Comparison of ENCODE assay signal across 11 mouse cellular contexts in the genomic region with DNA sequence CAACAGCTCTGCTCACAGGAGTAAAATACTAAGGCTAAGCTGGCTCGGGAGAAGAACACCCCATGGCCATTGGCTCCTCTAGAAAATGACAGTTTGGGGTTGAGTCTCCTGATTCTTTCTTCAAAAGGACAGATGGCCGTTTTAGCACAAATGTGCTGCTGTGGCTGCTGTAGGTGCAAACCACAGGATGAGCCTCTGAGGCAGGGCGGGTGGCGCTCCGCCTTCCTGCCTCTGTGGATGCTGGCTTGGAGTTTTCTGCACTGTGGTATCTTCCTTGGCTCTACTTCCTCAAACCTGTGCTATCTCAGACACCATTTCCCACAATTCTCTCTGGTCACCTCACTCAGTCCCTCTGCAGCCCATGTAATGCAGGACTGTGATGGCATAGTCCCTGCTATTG.
DNase-seq lines count a peak whose midpoint lies in the region; ATAC-seq and TF ChIP-seq lines count a peak whose summit lies in the region.
"Had no signal": no experiment of that assay in that cellular context is flagged by ENCODE, and none has a peak within 500 bp of the region (broad histone marks: within the 10 kb centered on the region; RNA-seq: fewer than 3 reads in every experiment).

No protein-coding gene starts in this region.

- no peaks in the 10 kb centered on the region for H3K36me3 ChIP-seq in heart, postnatal 0 days (replicated peaks; ENCODE audit: control insufficient read depth, insufficient read depth, low read length)
- no peaks in the 10 kb centered on the region for H3K36me3 ChIP-seq in E14TG2a.4 (ENCODE audit: insufficient read depth, low read length)
- H3K36me3 ChIP-seq in midbrain, embryonic 14.5 days (ENCODE audit: control insufficient read depth, insufficient read depth, low read length), result no peaks in the 10 kb centered on the region
- H3K36me3 ChIP-seq: liver, embryonic 15.5 days; midbrain, embryonic 10.5 days had no signal

- no peak overlapping the region for H3K9ac ChIP-seq in heart, postnatal 0 days (replicated peaks; ENCODE audit: low read depth, low read length)
- no peak overlapping the region for H3K9ac ChIP-seq in midbrain, embryonic 14.5 days (replicated peaks; ENCODE audit: low read length)
- H3K9ac ChIP-seq: liver, embryonic 15.5 days had no signal

- peaks cover 19% of the 10 kb centered on the region for H3K4me1 ChIP-seq in heart, postnatal 0 days (ENCODE audit: control insufficient read depth, insufficient read depth)
- H3K4me1 ChIP-seq in E14TG2a.4 (replicated peaks; ENCODE audit: low read depth, low read length), result peaks cover 8% of the 10 kb centered on the region
- H3K4me1 ChIP-seq in midbrain, embryonic 14.5 days (ENCODE audit: control insufficient read depth, insufficient read depth, low read length), result no peaks in the 10 kb centered on the region
- H3K4me1 ChIP-seq: liver, embryonic 15.5 days had no signal

- no peak for ATAC-seq in heart, postnatal 0 days (ENCODE audit: insufficient read depth, low read depth)
- no peak for ATAC-seq in cerebellum, adult (ENCODE audit: insufficient number of reproducible peaks, low FRiP score, low TSS enrichment)
- ATAC-seq in midbrain, embryonic 14.5 days (ENCODE audit: low FRiP score, low TSS enrichment), result no peak

- 72% methylated on average over 5 of the region's 5 CpGs for WGBS in heart, postnatal 0 days
- 74% methylated on average over 5 of the region's 5 CpGs for WGBS in midbrain, embryonic 14.5 days

- H3K27me3 ChIP-seq in heart, postnatal 0 days (ENCODE audit: control insufficient read depth, insufficient read depth, low read length), result no peaks in the 10 kb centered on the region
- no peaks in the 10 kb centered on the region for H3K27me3 ChIP-seq in E14TG2a.4 (ENCODE audit: insufficient read depth, low read length)
- H3K27me3 ChIP-seq in midbrain, embryonic 14.5 days (ENCODE audit: control insufficient read depth, insufficient read depth, low read length), result no peaks in the 10 kb centered on the region
- H3K27me3 ChIP-seq: liver, embryonic 15.5 days had no signal

- TF ChIP-seq EP300 in heart, postnatal 0 days (IDR thresholded peaks at IDR 0.05; ENCODE audit: low read depth), result no peak

- H3K27ac ChIP-seq in heart, postnatal 0 days (ENCODE audit: low read depth), result peak overlapping the region; percentile 66; the same call in 1 of the 2 replicates
- H3K27ac ChIP-seq in midbrain, embryonic 14.5 days (replicated peaks; ENCODE audit: low read depth, low read length), result no peak overlapping the region
- H3K27ac ChIP-seq: kidney, postnatal 0 days; liver, embryonic 15.5 days; midbrain, embryonic 10.5 days had no signal

- H3K4me2 ChIP-seq in heart, postnatal 0 days (ENCODE audit: low read depth, low read length), result no peak overlapping the region
- no peak overlapping the region for H3K4me2 ChIP-seq in midbrain, embryonic 14.5 days (ENCODE audit: low read length)
- H3K4me2 ChIP-seq: liver, embryonic 15.5 days had no signal

- no peak for DNase-seq in heart, postnatal 0 days (ENCODE audit: low spot score)
- DNase-seq in heart, adult 9 months (ENCODE audit: low spot score in 2 of 2), result no peak
- peak; percentile 49 for DNase-seq in induced T-regulatory cell, adult 2 months (ENCODE audit: low read depth)
- DNase-seq in thymus, postnatal 0 days (ENCODE audit: low spot score), result peak; percentile 92
- no peak for DNase-seq in midbrain, embryonic 14.5 days
- DNase-seq in testis, postnatal 14 days (ENCODE audit: low spot score), result no peak

- H3K9me3 ChIP-seq in heart, postnatal 0 days (replicated peaks; ENCODE audit: control insufficient read depth, low read length), result no peaks in the 10 kb centered on the region
- H3K9me3 ChIP-seq in E14TG2a.4 (ENCODE audit: low read length), result no peaks in the 10 kb centered on the region
- no peaks in the 10 kb centered on the region for H3K9me3 ChIP-seq in midbrain, embryonic 14.5 days (ENCODE audit: control insufficient read depth, low read length)
- H3K9me3 ChIP-seq: liver, embryonic 15.5 days; midbrain, embryonic 10.5 days had no signal

- H3K4me3 ChIP-seq in heart, postnatal 0 days (ENCODE audit: low read depth, low read length), result no peak overlapping the region
- peak overlapping the region; percentile 26; the same call in 1 of the 2 replicates for H3K4me3 ChIP-seq in E14TG2a.4 (replicated peaks; ENCODE audit: low read length)
- H3K4me3 ChIP-seq in midbrain, embryonic 14.5 days (replicated peaks; ENCODE audit: low read depth, low read length), result no peak overlapping the region
- H3K4me3 ChIP-seq: liver, embryonic 15.5 days; midbrain, embryonic 10.5 days had no signal

- no peak for TF ChIP-seq CTCF in heart, postnatal 0 days (IDR thresholded peaks at IDR 0.05; ENCODE audit: low read depth)
- no peak for TF ChIP-seq CTCF in E14TG2a.4 (conservative IDR thresholded peaks at IDR 0.05; ENCODE audit: low read length)

Comparison
In these comparisons a context has a peak if more than half of its experiments do, and no peak if none do; other contexts are left out.
1. DNase-seq: peak in induced T-regulatory cell, adult 2 months (single experiment) and thymus, postnatal 0 days (single experiment); none in heart, postnatal 0 days (single experiment), heart, adult 9 months (0 of 2), midbrain, embryonic 14.5 days (single experiment) and testis, postnatal 14 days (single experiment).